In the genomic region with DNA sequence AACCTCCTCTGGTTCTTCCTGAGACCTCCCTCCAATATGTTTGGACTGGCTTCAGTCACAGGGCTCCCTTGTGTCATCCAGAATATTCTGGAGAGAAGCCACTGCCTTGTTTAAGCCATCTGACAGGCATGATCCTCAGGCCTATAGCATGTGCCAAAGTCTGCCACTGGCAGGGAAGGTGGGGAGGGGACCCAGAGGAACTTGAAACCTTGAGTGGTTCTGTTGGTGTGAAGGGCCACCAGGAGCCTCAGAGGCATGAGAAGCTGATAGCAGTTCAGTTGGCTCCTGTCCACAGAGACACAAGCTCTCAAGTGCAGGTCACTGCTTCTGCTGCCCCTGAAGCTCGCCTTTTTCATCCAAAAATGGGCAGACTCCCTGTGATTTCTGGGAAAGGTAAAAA, we compare ENCODE assay signal across 16 mouse cellular contexts. TPM values are rescaled to one million over a fixed set of nuclear protein-coding genes. Genes with fewer than 3 reads are reported as not detected.
DNase-seq lines count a peak whose midpoint lies in the region; ATAC-seq and TF ChIP-seq lines count a peak whose summit lies in the region.
"Had no signal": no experiment of that assay in that cellular context is flagged by ENCODE, and none has a peak within 500 bp of the region (broad histone marks: within the 10 kb centered on the region; RNA-seq: fewer than 3 reads in every experiment).

No protein-coding gene starts in this region.

- 50% methylated on average over 1 of the region's 1 CpGs for WGBS in midbrain, postnatal 0 days
- 55% methylated on average over 1 of the region's 1 CpGs for WGBS in midbrain, embryonic 11.5 days

- no peak overlapping the region for H3K4me2 ChIP-seq in midbrain, postnatal 0 days (ENCODE audit: low read depth, low read length, poor library complexity, severe bottlenecking)
- no peak overlapping the region for H3K4me2 ChIP-seq in midbrain, embryonic 11.5 days
- H3K4me2 ChIP-seq: limb, embryonic 15.5 days had no signal

- intact Hi-C loops in heart, postnatal 25 days (cut with DNase I): no loop called here

- no peaks in the 10 kb centered on the region for H3K27me3 ChIP-seq in midbrain, postnatal 0 days (ENCODE audit: insufficient read depth, low read length)
- H3K27me3 ChIP-seq in midbrain, embryonic 11.5 days (ENCODE audit: control insufficient read depth, insufficient read depth, low read length): no peaks in the 10 kb centered on the region

- DNase-seq in cerebellum, adult 18-20 months: peak; percentile 45 to 54
- DNase-seq in cerebellum, postnatal 4 days (ENCODE audit: low spot score in 2 of 2): no peak
- peak; percentile 29 for DNase-seq in heart, postnatal 4 days
- no peak for DNase-seq in heart, postnatal 25 days (ENCODE audit: low spot score)
- DNase-seq in midbrain, postnatal 0 days (ENCODE audit: low spot score): peak; percentile 30
- DNase-seq in midbrain, embryonic 11.5 days (ENCODE audit: low spot score, missing footprints): no peak
- DNase-seq in gonadal fat pad, adult 2 months (ENCODE audit: low read depth): peak; percentile 83
- DNase-seq: liver, postnatal 0 days; right cerebral cortex, postnatal 4 days; thymus, adult 18-20 months had no signal

- peaks cover 2% of the 10 kb centered on the region; the same call in 1 of the 2 replicates for H3K36me3 ChIP-seq in midbrain, postnatal 0 days (ENCODE audit: insufficient read depth, low read length)
- H3K36me3 ChIP-seq in midbrain, embryonic 11.5 days (ENCODE audit: control insufficient read depth, insufficient read depth, low read length): no peaks in the 10 kb centered on the region; the same call in 1 of the 2 replicates

- ATAC-seq in midbrain, postnatal 0 days (ENCODE audit: low FRiP score): no peak
- no peak for ATAC-seq in midbrain, embryonic 11.5 days (ENCODE audit: low FRiP score)
- no peak for ATAC-seq in frontal cortex, adult (ENCODE audit: low TSS enrichment)
- ATAC-seq: liver, postnatal 0 days; midbrain, embryonic 16.5 days had no signal

- 0 out of 2 replicates have a peak, but pooled peaks cover 4% of the 10 kb centered on the region for H3K4me1 ChIP-seq in midbrain, postnatal 0 days (ENCODE audit: insufficient read depth, low read length)
- no peaks in the 10 kb centered on the region for H3K4me1 ChIP-seq in midbrain, embryonic 11.5 days (ENCODE audit: control insufficient read depth, insufficient read depth, low read length)

- no peak for TF ChIP-seq CTCF in midbrain, postnatal 0 days (IDR thresholded peaks at IDR 0.05)

- no peak overlapping the region for H3K27ac ChIP-seq in midbrain, postnatal 0 days (ENCODE audit: low read depth, low read length)
- H3K27ac ChIP-seq in midbrain, embryonic 11.5 days (ENCODE audit: low read depth, low read length): no peak overlapping the region
- H3K27ac ChIP-seq: forebrain, embryonic 10.5 days; kidney, postnatal 0 days; left cerebral cortex, adult 2 months; limb, embryonic 15.5 days had no signal

- H3K9ac ChIP-seq in midbrain, postnatal 0 days (replicated peaks; ENCODE audit: low read length, poor library complexity, severe bottlenecking): no peak overlapping the region
- no peak overlapping the region for H3K9ac ChIP-seq in midbrain, embryonic 11.5 days (ENCODE audit: low read length)
- H3K9ac ChIP-seq: limb, embryonic 15.5 days; liver, postnatal 0 days had no signal

- no peak overlapping the region for H3K4me3 ChIP-seq in midbrain, postnatal 0 days (ENCODE audit: low read depth, low read length)
- no peak overlapping the region for H3K4me3 ChIP-seq in midbrain, embryonic 11.5 days (ENCODE audit: low read depth, low read length)
- H3K4me3 ChIP-seq: forebrain, embryonic 10.5 days; left cerebral cortex, adult 2 months; limb, embryonic 15.5 days had no signal

- H3K9me3 ChIP-seq in midbrain, postnatal 0 days (ENCODE audit: low read length): no peaks in the 10 kb centered on the region
- H3K9me3 ChIP-seq in midbrain, embryonic 11.5 days (ENCODE audit: control insufficient read depth, low read length): no peaks in the 10 kb centered on the region
- H3K9me3 ChIP-seq: forebrain, embryonic 10.5 days; limb, embryonic 15.5 days had no signal

RNA-seq across cellular contexts. Expression of gene Slc35b1, which starts 12.1 kb away (rescaled TPM):
- 10 to 100 TPM; 57.1 to 60.5 TPM for total RNA-seq in heart, postnatal 4 days (2021)
- total RNA-seq in heart, postnatal 25 days (2021): 10 to 100 TPM; 36.6 to 43.4 TPM
- total RNA-seq in midbrain, postnatal 0 days (2014; rRNA removed): 92.4 and 99.1 TPM in 2 replicates
- 154 and 168 TPM in 2 replicates for polyA plus RNA-seq in midbrain, postnatal 0 days (2015; fragmentation: Nextera tagmentation; extraction: Ambion mirVana)
- polyA plus RNA-seq in midbrain, embryonic 11.5 days (2014; fragmentation: Nextera tagmentation; extraction: Ambion mirVana): 130 and 133 TPM in 2 replicates
- polyA plus RNA-seq in gonadal fat pad, adult 2 months (2012; rRNA removed): 157 TPM in 2 replicates

RNA-seq across cellular contexts. Expression of gene Spop, which starts 17.3 kb away (rescaled TPM):
- total RNA-seq in heart, postnatal 4 days (2021): 100 to 1,000 TPM; 111 to 133 TPM
- total RNA-seq in heart, postnatal 25 days (2021): 100 to 1,000 TPM; 180 to 195 TPM
- 54.3 and 66.5 TPM in 2 replicates for total RNA-seq in midbrain, postnatal 0 days (2014; rRNA removed)
- polyA plus RNA-seq in midbrain, postnatal 0 days (2015; fragmentation: Nextera tagmentation; extraction: Ambion mirVana): 192 and 231 TPM in 2 replicates
- 132 and 162 TPM in 2 replicates for polyA plus RNA-seq in midbrain, embryonic 11.5 days (2014; fragmentation: Nextera tagmentation; extraction: Ambion mirVana)
- polyA plus RNA-seq in gonadal fat pad, adult 2 months (2012; rRNA removed): 38.5 and 70.1 TPM in 2 replicates

RNA-seq across cellular contexts. Expression of gene Fam117a, which starts 59.7 kb away (rescaled TPM):
- total RNA-seq in heart, postnatal 4 days (2021): 10 to 100 TPM in 1 of 2 experiments, 1 to 10 TPM in 1; 8.4 to 11.5 TPM
- 1 to 10 TPM; 7.8 to 8.8 TPM for total RNA-seq in heart, postnatal 25 days (2021)
- 5.3 and 6.1 TPM in 2 replicates for total RNA-seq in midbrain, postnatal 0 days (2014; rRNA removed)
- 1.1 and 1.6 TPM in 2 replicates for polyA plus RNA-seq in midbrain, postnatal 0 days (2015; fragmentation: Nextera tagmentation; extraction: Ambion mirVana)
- 7.5 and 7.6 TPM in 2 replicates for polyA plus RNA-seq in midbrain, embryonic 11.5 days (2014; fragmentation: Nextera tagmentation; extraction: Ambion mirVana)
- polyA plus RNA-seq in gonadal fat pad, adult 2 months (2012; rRNA removed): 28.6 and 32.8 TPM in 2 replicates

Comparison
In these comparisons a context has a peak if more than half of its experiments do, and no peak if none do; other contexts are left out.
1. DNase-seq: peak in cerebellum, adult 18-20 months (2 of 2), heart, postnatal 4 days (single experiment), midbrain, postnatal 0 days (single experiment) and gonadal fat pad, adult 2 months (single experiment); none in cerebellum, postnatal 4 days (0 of 2), heart, postnatal 25 days (single experiment) and midbrain, embryonic 11.5 days (single experiment).